Mouse (Mus musculus) E14TG2a.4 (cell line): ENCODE measurements around the gene Rem1.

Experiments used
- CTCF ChIP-seq: conservative IDR thresholded peaks from 2 replicates; pipeline ENCODE4 v1.5.1; 2014; ENCODE audit warnings: low read length
- POU5F1 ChIP-seq: IDR thresholded peaks from 2 replicates; pipeline ENCODE4 v1.6.1; 2014; ENCODE audit warnings: low read length, borderline replicate concordance

- TF ChIP-seq CTCF (no peak), POU5F1 (no peak)
These were observed 9.7 kb downstream of the Rem1 start for GRCm38 (mm10) chr2:152636246-152637005.
